8 mouse cellular contexts compared by ENCODE assay signal in the genomic region with DNA sequence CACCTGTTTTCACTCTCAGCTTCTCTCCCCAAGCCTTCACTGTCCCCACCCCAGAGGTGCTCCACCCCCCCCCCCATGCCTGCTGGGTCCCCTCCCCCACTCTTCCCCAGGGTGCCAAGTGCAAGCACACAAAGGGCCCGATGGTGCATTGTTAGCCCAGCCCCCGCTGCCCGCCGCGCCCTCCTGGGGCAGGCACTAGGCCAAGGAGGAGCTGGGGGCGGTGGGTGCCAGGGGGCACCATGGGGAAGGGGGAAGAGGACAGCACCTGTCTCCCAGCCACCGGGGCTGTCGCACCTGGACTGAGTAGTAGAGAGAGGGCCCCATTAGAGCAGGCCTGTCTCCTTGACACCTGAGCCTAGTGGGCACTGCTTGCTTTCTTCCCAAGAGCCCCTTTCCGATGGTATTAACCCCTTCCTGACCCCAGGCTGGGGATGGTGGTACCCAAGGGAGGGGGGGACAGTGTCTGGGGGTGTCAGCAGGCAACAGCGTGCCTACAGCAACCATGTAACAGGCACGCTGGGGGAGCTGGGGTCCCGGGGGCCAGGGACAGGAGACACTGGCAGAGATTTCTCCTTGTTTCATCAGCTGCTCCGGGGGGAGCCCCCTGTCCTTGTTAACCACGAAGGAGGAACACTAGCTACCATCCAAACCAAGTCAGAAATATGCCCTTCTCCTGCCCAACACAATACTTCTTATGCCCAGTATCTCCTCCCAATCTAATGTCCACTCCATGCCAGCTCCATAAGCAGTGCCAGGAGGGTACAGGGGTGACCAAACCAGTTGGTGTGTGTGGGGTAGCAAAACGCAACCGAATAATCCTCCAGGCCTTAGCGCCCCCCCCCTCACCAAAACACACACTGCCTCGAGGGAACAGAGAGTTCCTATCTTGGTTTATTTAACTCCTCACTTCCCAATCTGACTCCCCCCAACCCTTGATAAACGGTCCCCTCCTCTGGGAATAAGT. TPM values are rescaled to one million over a fixed set of nuclear protein-coding genes. Genes with fewer than 3 reads are reported as not detected.
DNase-seq lines count a peak whose midpoint lies in the region; ATAC-seq and TF ChIP-seq lines count a peak whose summit lies in the region.

No protein-coding gene starts in this region.

- TF ChIP-seq POLR2A in bone marrow macrophage, adult 2 months (IDR thresholded peaks at IDR 0.05; ENCODE audit: borderline replicate concordance, low read depth, low read length) = no peak

- peaks cover 13% of the 10 kb centered on the region for H3K4me1 ChIP-seq in lung, embryonic 14.5 days (ENCODE audit: insufficient read depth)
- H3K4me1 ChIP-seq in bone marrow macrophage, adult 2 months (ENCODE audit: control insufficient read depth, insufficient read depth, low read length) = peaks cover 40% of the 10 kb centered on the region
- H3K4me1 ChIP-seq in heart, embryonic 10.5 days = peaks cover 86% of the 10 kb centered on the region
- peaks cover 62% of the 10 kb centered on the region for H3K4me1 ChIP-seq in neural tube, embryonic 13.5 days (replicated peaks)

- WGBS in lung, embryonic 14.5 days = 11% methylated on average over 19 of the region's 19 CpGs
- WGBS in heart, embryonic 10.5 days = 15% methylated on average over 19 of the region's 19 CpGs
- WGBS in neural tube, embryonic 13.5 days = 8% methylated on average over 19 of the region's 19 CpGs

- H3K4me3 ChIP-seq in lung, embryonic 14.5 days (ENCODE audit: low read depth, low read length) = peak overlapping the region; percentile 56
- H3K4me3 ChIP-seq in bone marrow macrophage, adult 2 months (ENCODE audit: insufficient read depth, low read length) = peak overlapping the region; percentile 98
- peak overlapping the region; percentile 79 for H3K4me3 ChIP-seq in heart, embryonic 10.5 days
- peak overlapping the region; percentile 51 for H3K4me3 ChIP-seq in neural tube, embryonic 13.5 days

- no peak for ATAC-seq in lung, embryonic 14.5 days (ENCODE audit: insufficient read depth)
- no peak for ATAC-seq in neural tube, embryonic 13.5 days (ENCODE audit: low read depth)
- ATAC-seq in megakaryocyte-erythroid progenitor cell, adult 5-6 weeks (replicated peaks; ENCODE audit: low FRiP score, low TSS enrichment, poor library complexity, severe bottlenecking) = no peak

- H3K9me3 ChIP-seq in lung, embryonic 14.5 days (ENCODE audit: low read depth, low read length) = no peaks in the 10 kb centered on the region
- H3K9me3 ChIP-seq in heart, embryonic 10.5 days = no peaks in the 10 kb centered on the region
- H3K9me3 ChIP-seq in neural tube, embryonic 13.5 days = no peaks in the 10 kb centered on the region

- H3K27me3 ChIP-seq in lung, embryonic 14.5 days (ENCODE audit: insufficient read depth, low read length) = no peaks in the 10 kb centered on the region; the same call in 1 of the 2 replicates
- peaks cover 9% of the 10 kb centered on the region for H3K27me3 ChIP-seq in heart, embryonic 10.5 days (ENCODE audit: insufficient read depth, poor library complexity, severe bottlenecking)
- peaks cover 28% of the 10 kb centered on the region for H3K27me3 ChIP-seq in neural tube, embryonic 13.5 days

- peak; percentile 26 for DNase-seq in lung, embryonic 14.5 days
- DNase-seq in lung, postnatal 25 days (ENCODE audit: low spot score) = no peak
- DNase-seq in heart, embryonic 10.5 days (ENCODE audit: low spot score) = no peak
- peak; percentile 40 for DNase-seq in kidney, postnatal 14 days
- no peak for DNase-seq in right cerebral cortex, postnatal 36 days (ENCODE audit: low spot score in 2 of 2)

- peak overlapping the region; percentile 80 for H3K27ac ChIP-seq in lung, embryonic 14.5 days (ENCODE audit: low read depth)
- H3K27ac ChIP-seq in bone marrow macrophage, adult 2 months (ENCODE audit: insufficient read depth, low read depth, low read length) = peak overlapping the region; percentile 81
- peak overlapping the region; percentile 93 for H3K27ac ChIP-seq in heart, embryonic 10.5 days
- H3K27ac ChIP-seq in neural tube, embryonic 13.5 days (replicated peaks) = no peak overlapping the region

- no peak for TF ChIP-seq CTCF in lung, embryonic 14.5 days (IDR thresholded peaks at IDR 0.05; ENCODE audit: low read depth)
- no peak for TF ChIP-seq CTCF in bone marrow macrophage, adult 2 months (IDR thresholded peaks at IDR 0.05; ENCODE audit: low read depth, low read length)

- H3K4me2 ChIP-seq in lung, embryonic 14.5 days = peak overlapping the region; percentile 100
- peak overlapping the region; percentile 99 for H3K4me2 ChIP-seq in neural tube, embryonic 13.5 days

- H3K36me3 ChIP-seq in lung, embryonic 14.5 days (ENCODE audit: insufficient read depth) = no peaks in the 10 kb centered on the region
- no peaks in the 10 kb centered on the region for H3K36me3 ChIP-seq in heart, embryonic 10.5 days
- H3K36me3 ChIP-seq in neural tube, embryonic 13.5 days = no peaks in the 10 kb centered on the region

- H3K9ac ChIP-seq in lung, embryonic 14.5 days = peak overlapping the region; percentile 61
- H3K9ac ChIP-seq in neural tube, embryonic 13.5 days = peak overlapping the region; percentile 71

RNA-seq across cellular contexts. Expression of a gene that starts 3.6 kb away (rescaled TPM):
- 1.6 and 1.7 TPM in 2 replicates for polyA plus RNA-seq in lung, embryonic 14.5 days (2014; fragmentation: Nextera tagmentation; extraction: Ambion mirVana)
- 66.0 and 75.2 TPM in 2 replicates for polyA plus RNA-seq in bone marrow macrophage, adult 2 months (2012; ENCODE audit: insufficient read depth, insufficient read length, missing spikeins)
- polyA plus RNA-seq in heart, embryonic 10.5 days (2016; fragmentation: Nextera tagmentation; extraction: Ambion mirVana) = 1.4 and 1.9 TPM in 2 replicates
- 0.54 and 0.68 TPM in 2 replicates for polyA plus RNA-seq in neural tube, embryonic 13.5 days (2015; fragmentation: Nextera tagmentation; extraction: Ambion mirVana)
- total RNA-seq in megakaryocyte-erythroid progenitor cell, adult 5-6 weeks (2014; fragmentation: Nextera tagmentation) = 5.0 and 6.6 TPM in 2 replicates
- 7.3 and 11.5 TPM in 2 replicates for total RNA-seq in megakaryocyte-erythroid progenitor cell, adult 5-6 weeks (2017)

RNA-seq across cellular contexts. Expression of a gene that starts 11.6 kb away (rescaled TPM):
- 0.19 and 0.33 TPM in 2 replicates for polyA plus RNA-seq in lung, embryonic 14.5 days (2014; fragmentation: Nextera tagmentation; extraction: Ambion mirVana)
- not detected in 2 replicates for polyA plus RNA-seq in bone marrow macrophage, adult 2 months (2012; ENCODE audit: insufficient read depth, insufficient read length, missing spikeins)
- polyA plus RNA-seq in heart, embryonic 10.5 days (2016; fragmentation: Nextera tagmentation; extraction: Ambion mirVana) = not detected in 2 replicates
- polyA plus RNA-seq in neural tube, embryonic 13.5 days (2015; fragmentation: Nextera tagmentation; extraction: Ambion mirVana) = 0.84 and 2.6 TPM in 2 replicates
- total RNA-seq in megakaryocyte-erythroid progenitor cell, adult 5-6 weeks (2014; fragmentation: Nextera tagmentation) = 3.5 and 3.6 TPM in 2 replicates
- not detected in 2 replicates for total RNA-seq in megakaryocyte-erythroid progenitor cell, adult 5-6 weeks (2017)

RNA-seq across cellular contexts. Expression of a gene that starts 20.7 kb away (rescaled TPM):
- polyA plus RNA-seq in lung, embryonic 14.5 days (2014; fragmentation: Nextera tagmentation; extraction: Ambion mirVana) = 18.1 and 18.2 TPM in 2 replicates
- 17.7 and 20.5 TPM in 2 replicates for polyA plus RNA-seq in bone marrow macrophage, adult 2 months (2012; ENCODE audit: insufficient read depth, insufficient read length, missing spikeins)
- polyA plus RNA-seq in heart, embryonic 10.5 days (2016; fragmentation: Nextera tagmentation; extraction: Ambion mirVana) = 30.7 and 40.3 TPM in 2 replicates
- polyA plus RNA-seq in neural tube, embryonic 13.5 days (2015; fragmentation: Nextera tagmentation; extraction: Ambion mirVana) = 30.7 and 33.2 TPM in 2 replicates
- total RNA-seq in megakaryocyte-erythroid progenitor cell, adult 5-6 weeks (2014; fragmentation: Nextera tagmentation) = 24.8 and 27.7 TPM in 2 replicates
- 10.7 and 12.6 TPM in 2 replicates for total RNA-seq in megakaryocyte-erythroid progenitor cell, adult 5-6 weeks (2017)

RNA-seq across cellular contexts. Expression of a gene that starts 25.9 kb away (rescaled TPM):
- 0.11 TPM in 1 of 2 replicates, not detected in the other for polyA plus RNA-seq in lung, embryonic 14.5 days (2014; fragmentation: Nextera tagmentation; extraction: Ambion mirVana)
- not detected in 2 replicates for polyA plus RNA-seq in bone marrow macrophage, adult 2 months (2012; ENCODE audit: insufficient read depth, insufficient read length, missing spikeins)
- 0.10 and 0.11 TPM in 2 replicates for polyA plus RNA-seq in heart, embryonic 10.5 days (2016; fragmentation: Nextera tagmentation; extraction: Ambion mirVana)
- polyA plus RNA-seq in neural tube, embryonic 13.5 days (2015; fragmentation: Nextera tagmentation; extraction: Ambion mirVana) = 0.88 and 1.1 TPM in 2 replicates
- not detected in 2 replicates for total RNA-seq in megakaryocyte-erythroid progenitor cell, adult 5-6 weeks (2014; fragmentation: Nextera tagmentation)
- not detected in 2 replicates for total RNA-seq in megakaryocyte-erythroid progenitor cell, adult 5-6 weeks (2017)

RNA-seq across cellular contexts. Expression of a gene that starts 27.2 kb away (rescaled TPM):
- 655 and 692 TPM in 2 replicates for polyA plus RNA-seq in lung, embryonic 14.5 days (2014; fragmentation: Nextera tagmentation; extraction: Ambion mirVana)
- 46.6 and 55.2 TPM in 2 replicates for polyA plus RNA-seq in bone marrow macrophage, adult 2 months (2012; ENCODE audit: insufficient read depth, insufficient read length, missing spikeins)
- polyA plus RNA-seq in heart, embryonic 10.5 days (2016; fragmentation: Nextera tagmentation; extraction: Ambion mirVana) = 465 and 589 TPM in 2 replicates
- 110 and 144 TPM in 2 replicates for polyA plus RNA-seq in neural tube, embryonic 13.5 days (2015; fragmentation: Nextera tagmentation; extraction: Ambion mirVana)
- 185 and 237 TPM in 2 replicates for total RNA-seq in megakaryocyte-erythroid progenitor cell, adult 5-6 weeks (2014; fragmentation: Nextera tagmentation)
- 127 and 184 TPM in 2 replicates for total RNA-seq in megakaryocyte-erythroid progenitor cell, adult 5-6 weeks (2017)

Comparison
In these comparisons a context has a peak if more than half of its experiments do, and no peak if none do; other contexts are left out.
1. DNase-seq: peak in lung, embryonic 14.5 days (single experiment) and kidney, postnatal 14 days (single experiment); none in lung, postnatal 25 days (single experiment), heart, embryonic 10.5 days (single experiment) and right cerebral cortex, postnatal 36 days (0 of 2).
2. RNA of a gene that starts 3.6 kb away (polyA plus RNA-seq): 66.0 to 75.2 TPM in bone marrow macrophage, adult 2 months; 1.4 to 1.9 TPM in heart, embryonic 10.5 days, 1.6 to 1.7 TPM in lung, embryonic 14.5 days and 0.54 to 0.68 TPM in neural tube, embryonic 13.5 days; every median in the first group is over 10 times any median in the second.
3. Peak in every context shown above with its lines, with median percentiles within 50 percentile points of each other: H3K4me3 ChIP-seq.